Mouse (Mus musculus): ENCODE measurements around the gene Fbxo36. TPM values are rescaled to one million over a fixed set of nuclear protein-coding genes. Genes with fewer than 3 reads are reported as not detected.

The Fbxo36 gene
- polyA plus RNA-seq, 1 experiment from 2014 or later, result 17.9 TPM

- no peak for DNase-seq (ENCODE audit: low spot score)
- WGBS, result 70% methylated on average over 7 of the region's 7 CpGs
- TF ChIP-seq CTCF (IDR thresholded peaks at IDR 0.05; ENCODE audit: low read depth), result no peak
- Histone ChIP-seq H3K4me3 (replicated peaks; ENCODE audit: low read depth, low read length) (no peak overlapping the region), H3K9me3 (replicated peaks; ENCODE audit: low read length) (no peaks in the 10 kb centered on the region), H3K27ac (no peak overlapping the region), H3K27me3 (ENCODE audit: insufficient read depth, low read length) (no peaks in the 10 kb centered on the region), H3K4me1 (replicated peaks; ENCODE audit: insufficient read depth, low read length) (no peaks in the 10 kb centered on the region), H3K9ac (ENCODE audit: low read depth, low read length) (no peak overlapping the region), H3K4me2 (ENCODE audit: low read length) (no peak overlapping the region), H3K36me3 (ENCODE audit: insufficient read depth, low read length) (no peaks in the 10 kb centered on the region)
- ATAC-seq (replicated peaks; ENCODE audit: low FRiP score, low read depth), result no peak
Observed at GRCm38 (mm10) chr1:84890503-84890902, 50.9 kb downstream of the Fbxo36 start.

GRCm38 (mm10) chr1:84891746-84892145, 52.1 kb downstream of the Fbxo36 start:
- H3K4me2 ChIP-seq (ENCODE audit: low read length), result no peak overlapping the region
- no peaks in the 10 kb centered on the region for H3K4me1 ChIP-seq (replicated peaks; ENCODE audit: insufficient read depth, low read length)
- ATAC-seq (replicated peaks; ENCODE audit: low FRiP score, low read depth) (no peak), DNase-seq (ENCODE audit: low spot score) (no peak)
- H3K36me3 ChIP-seq (ENCODE audit: insufficient read depth, low read length), result no peaks in the 10 kb centered on the region
- WGBS, result 94% methylated on average over 9 of the region's 9 CpGs
- no peak overlapping the region for H3K9ac ChIP-seq (ENCODE audit: low read depth, low read length)
- no peaks in the 10 kb centered on the region for H3K27me3 ChIP-seq (ENCODE audit: insufficient read depth, low read length)
- H3K9me3 ChIP-seq (replicated peaks; ENCODE audit: low read length), result no peaks in the 10 kb centered on the region
- TF ChIP-seq CTCF (IDR thresholded peaks at IDR 0.05; ENCODE audit: low read depth), result no peak
- no peak overlapping the region for H3K27ac ChIP-seq
- no peak overlapping the region for H3K4me3 ChIP-seq (replicated peaks; ENCODE audit: low read depth, low read length)

- Histone ChIP-seq H3K36me3 (ENCODE audit: insufficient read depth, low read length) (no peaks in the 10 kb centered on the region), H3K4me1 (replicated peaks; ENCODE audit: insufficient read depth, low read length) (no peaks in the 10 kb centered on the region), H3K4me2 (ENCODE audit: low read length) (no peak overlapping the region), H3K9me3 (replicated peaks; ENCODE audit: low read length) (no peaks in the 10 kb centered on the region), H3K4me3 (replicated peaks; ENCODE audit: low read depth, low read length) (no peak overlapping the region), H3K9ac (ENCODE audit: low read depth, low read length) (no peak overlapping the region), H3K27ac (no peak overlapping the region), H3K27me3 (ENCODE audit: insufficient read depth, low read length) (no peaks in the 10 kb centered on the region)
- DNase-seq (ENCODE audit: low spot score) (no peak), ATAC-seq (replicated peaks; ENCODE audit: low FRiP score, low read depth) (no peak)
- no peak for TF ChIP-seq CTCF (IDR thresholded peaks at IDR 0.05; ENCODE audit: low read depth)
- 88% methylated on average over 6 of the region's 6 CpGs for WGBS
Observed at GRCm38 (mm10) chr1:84897364-84897763, 57.7 kb downstream of the Fbxo36 start.

GRCm38 (mm10) chr1:84899156-84899555, 59.5 kb downstream of the Fbxo36 start:
- no peaks in the 10 kb centered on the region for H3K4me1 ChIP-seq (replicated peaks; ENCODE audit: insufficient read depth, low read length)
- H3K9ac ChIP-seq (ENCODE audit: low read depth, low read length), result no peak overlapping the region
- no peak overlapping the region for H3K4me3 ChIP-seq (replicated peaks; ENCODE audit: low read depth, low read length)
- ATAC-seq (replicated peaks; ENCODE audit: low FRiP score, low read depth) (no peak), DNase-seq (ENCODE audit: low spot score) (no peak)
- no peak overlapping the region for H3K4me2 ChIP-seq (ENCODE audit: low read length)
- H3K9me3 ChIP-seq (replicated peaks; ENCODE audit: low read length), result no peaks in the 10 kb centered on the region
- H3K27me3 ChIP-seq (ENCODE audit: insufficient read depth, low read length), result no peaks in the 10 kb centered on the region
- no peak overlapping the region for H3K27ac ChIP-seq
- H3K36me3 ChIP-seq (ENCODE audit: insufficient read depth, low read length), result no peaks in the 10 kb centered on the region
- no peak for TF ChIP-seq CTCF (IDR thresholded peaks at IDR 0.05; ENCODE audit: low read depth)
- 92% methylated on average over 6 of the region's 6 CpGs for WGBS

- no peak for ATAC-seq (replicated peaks; ENCODE audit: low FRiP score, low read depth)
- Histone ChIP-seq H3K4me1 (replicated peaks; ENCODE audit: insufficient read depth, low read length) (no peaks in the 10 kb centered on the region), H3K4me2 (ENCODE audit: low read length) (no peak overlapping the region), H3K4me3 (replicated peaks; ENCODE audit: low read depth, low read length) (no peak overlapping the region), H3K9me3 (replicated peaks; ENCODE audit: low read length) (no peaks in the 10 kb centered on the region), H3K27me3 (ENCODE audit: insufficient read depth, low read length) (no peaks in the 10 kb centered on the region), H3K36me3 (ENCODE audit: insufficient read depth, low read length) (no peaks in the 10 kb centered on the region), H3K9ac (ENCODE audit: low read depth, low read length) (no peak overlapping the region), H3K27ac (no peak overlapping the region)
- whole genome bisulfite sequencing, result 79% methylated on average over 2 of the region's 2 CpGs
- no peak for DNase-seq (ENCODE audit: low spot score)
- TF ChIP-seq CTCF (IDR thresholded peaks at IDR 0.05; ENCODE audit: low read depth), result no peak
Observed at GRCm38 (mm10) chr1:84904467-84904866, 64.8 kb downstream of the Fbxo36 start.

GRCm38 (mm10) chr1:84910177-84910804, 70.7 kb downstream of the Fbxo36 start:
- Histone ChIP-seq H3K27ac (no peak overlapping the region), H3K9ac (ENCODE audit: low read depth, low read length) (no peak overlapping the region), H3K27me3 (ENCODE audit: insufficient read depth, low read length) (no peaks in the 10 kb centered on the region), H3K9me3 (replicated peaks; ENCODE audit: low read length) (no peaks in the 10 kb centered on the region), H3K4me3 (replicated peaks; ENCODE audit: low read depth, low read length) (no peak overlapping the region), H3K4me2 (ENCODE audit: low read length) (no peak overlapping the region), H3K4me1 (replicated peaks; ENCODE audit: insufficient read depth, low read length) (no peaks in the 10 kb centered on the region), H3K36me3 (ENCODE audit: insufficient read depth, low read length) (no peaks in the 10 kb centered on the region)
- no peak for TF ChIP-seq CTCF (IDR thresholded peaks at IDR 0.05; ENCODE audit: low read depth)
- 62% methylated on average over 8 of the region's 8 CpGs for WGBS
- ATAC-seq (replicated peaks; ENCODE audit: low FRiP score, low read depth) (no peak), DNase-seq (ENCODE audit: low spot score) (no peak)

- no peak overlapping the region for H3K4me2 ChIP-seq (ENCODE audit: low read length)
- no peaks in the 10 kb centered on the region for H3K36me3 ChIP-seq (ENCODE audit: insufficient read depth, low read length)
- no peak for DNase-seq (ENCODE audit: low spot score)
- no peak overlapping the region for H3K27ac ChIP-seq
- no peak for ATAC-seq (replicated peaks; ENCODE audit: low FRiP score, low read depth)
- no peaks in the 10 kb centered on the region for H3K27me3 ChIP-seq (ENCODE audit: insufficient read depth, low read length)
- H3K4me1 ChIP-seq (replicated peaks; ENCODE audit: insufficient read depth, low read length), result no peaks in the 10 kb centered on the region
- no peak overlapping the region for H3K4me3 ChIP-seq (replicated peaks; ENCODE audit: low read depth, low read length)
- no peak overlapping the region for H3K9ac ChIP-seq (ENCODE audit: low read depth, low read length)
- WGBS, result 91% methylated on average over 11 of the region's 11 CpGs
- TF ChIP-seq CTCF (IDR thresholded peaks at IDR 0.05; ENCODE audit: low read depth), result no peak
- H3K9me3 ChIP-seq (replicated peaks; ENCODE audit: low read length), result no peaks in the 10 kb centered on the region
Observed at GRCm38 (mm10) chr1:84912571-84912970, 72.9 kb downstream of the Fbxo36 start.
